Mouse (Mus musculus) C2C12 (cell line): ENCODE measurements around the gene Ehd4. TPM values are rescaled to one million over a fixed set of nuclear protein-coding genes. Genes with fewer than 3 reads are reported as not detected.

Source experiments
- H3K27me3 ChIP-seq: one replicate; pipeline ENCODE4 v1.6.1; 2011; ENCODE audit not compliant: control insufficient read depth, insufficient read depth, insufficient read length
- H3K36me3 ChIP-seq: one replicate; pipeline ENCODE4 v1.6.1; 2011; ENCODE audit not compliant: control insufficient read depth, insufficient read depth
- H3K4me3 ChIP-seq: one replicate; pipeline ENCODE4 v1.5.1; 2011; ENCODE audit warnings: mild to moderate bottlenecking, control low read depth; ENCODE audit not compliant: poor library complexity, insufficient read depth, severe bottlenecking
- H3K79me2 ChIP-seq: one replicate; pipeline ENCODE4 v1.6.1; 2011; ENCODE audit not compliant: control insufficient read depth, insufficient read depth
- H3K79me3 ChIP-seq: one replicate; pipeline ENCODE4 v1.6.1; 2011; ENCODE audit warnings: low read depth, control low read depth
- H3ac ChIP-seq: one replicate; pipeline ENCODE3; 2011; ENCODE audit warnings: low read depth; ENCODE audit not compliant: control insufficient read depth, insufficient read length
- CEBPB ChIP-seq: IDR thresholded peaks from one replicate; pipeline ENCODE4 v1.6.1; 2011; ENCODE audit warnings: low read depth, mild to moderate bottlenecking, control low read depth, moderate library complexity
- CTCF ChIP-seq: IDR thresholded peaks from one replicate; pipeline ENCODE4 v1.5.1; 2011; ENCODE audit not compliant: control insufficient read depth, insufficient read depth, insufficient read length
- FOSL1 ChIP-seq: IDR thresholded peaks from one replicate; pipeline ENCODE4 v1.8.0; 2011; ENCODE audit warnings: mild to moderate bottlenecking, low read length; ENCODE audit not compliant: poor library complexity, insufficient read depth, severe bottlenecking
- MAX ChIP-seq: IDR thresholded peaks from one replicate; pipeline ENCODE4 v1.6.1; 2011; ENCODE audit warnings: mild to moderate bottlenecking, control low read depth
- MYOD1 ChIP-seq: IDR thresholded peaks from one replicate; pipeline ENCODE4 v1.6.1; 2011; ENCODE audit warnings: low read depth; ENCODE audit not compliant: control insufficient read depth, insufficient read length
- MYOG ChIP-seq: IDR thresholded peaks from one replicate; pipeline ENCODE4 v1.6.1; 2011; ENCODE audit not compliant: control insufficient read depth, insufficient read length; ENCODE audit errors: extremely low read depth
- USF1 ChIP-seq: IDR thresholded peaks from one replicate; pipeline ENCODE4 v1.6.1; 2011; ENCODE audit warnings: low read depth, mild to moderate bottlenecking, control low read depth, moderate library complexity
- polyA plus RNA-seq: library from polyadenylated mRNA; unstranded; fragments of >200 nt; fragmentation: generic; extraction: Trizol; gene quantifications from one replicate; pipeline ENCODE4 v1.2.1, GENCODE M21; 2012; ENCODE audit warnings: missing spikeins

Gene Ehd4
- polyA plus RNA-seq, 1 experiment, result 60.1 TPM

GRCm38 (mm10) chr2:120106397-120106973 is 47.9 kb downstream of the Ehd4 start:
- Histone ChIP-seq H3ac (no peak overlapping the region), H3K4me3 (no peak overlapping the region), H3K36me3 (peaks cover 44% of the 10 kb centered on the region), H3K79me2 (peaks cover 23% of the 10 kb centered on the region), H3K27me3 (no peaks in the 10 kb centered on the region), H3K79me3 (peaks cover 3% of the 10 kb centered on the region)
- no peak for TF ChIP-seq CEBPB
- no peak for TF ChIP-seq USF1
- no peak for TF ChIP-seq FOSL1
- TF ChIP-seq CTCF, result no peak
- TF ChIP-seq MYOD1, result no peak

DNA sequence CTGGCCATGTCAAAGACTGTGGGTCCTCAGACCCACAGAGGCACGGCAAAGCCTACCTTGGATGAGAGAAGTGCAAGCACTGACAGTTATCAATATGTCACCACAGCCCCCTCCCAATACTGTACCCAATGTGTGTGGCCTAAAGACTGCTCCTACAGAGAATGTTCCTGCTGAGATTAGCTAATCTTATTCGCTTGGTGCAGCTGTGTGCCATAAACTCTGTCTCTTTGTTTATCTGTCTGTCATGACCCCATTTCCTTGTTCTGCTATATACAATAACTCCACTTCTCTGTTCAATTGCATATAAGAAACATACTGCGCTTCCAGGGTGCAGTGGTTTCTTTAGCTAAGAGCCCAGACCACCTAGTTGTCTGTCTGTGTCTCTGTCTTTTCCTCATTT is 48.5 kb downstream of the Ehd4 start:
- H3K79me2 ChIP-seq, result peaks cover 17% of the 10 kb centered on the region
- no peak overlapping the region for H3ac ChIP-seq
- TF ChIP-seq MAX (no peak), MYOG (no peak), FOSL1 (no peak)
- peaks cover 46% of the 10 kb centered on the region for H3K36me3 ChIP-seq
- peaks cover 3% of the 10 kb centered on the region for H3K79me3 ChIP-seq
- H3K4me3 ChIP-seq, result no peak overlapping the region
- H3K27me3 ChIP-seq, result no peaks in the 10 kb centered on the region

DNA sequence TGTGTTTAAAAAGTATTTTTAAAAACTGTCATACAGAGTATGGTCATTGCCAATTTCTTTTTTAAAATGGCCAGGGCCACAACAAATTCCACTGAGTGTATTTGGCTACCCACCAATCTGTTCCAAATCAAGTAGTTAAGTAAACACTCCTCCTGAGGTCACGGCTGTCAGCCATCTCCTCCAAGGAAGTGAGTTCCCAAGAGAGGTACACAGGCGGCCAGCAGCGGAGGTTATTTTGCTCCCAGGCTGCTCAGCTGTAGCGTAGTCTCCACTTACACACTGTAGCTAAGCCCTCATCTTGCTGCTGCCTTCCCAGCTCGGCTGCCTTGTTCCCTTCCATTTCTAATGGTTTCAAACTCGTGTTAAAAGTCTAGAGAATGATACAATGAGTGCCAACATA is 51.5 kb downstream of the Ehd4 start:
- H3K36me3 ChIP-seq, result peaks cover 62% of the 10 kb centered on the region
- H3ac ChIP-seq, result no peak overlapping the region
- H3K79me2 ChIP-seq, result peaks cover 7% of the 10 kb centered on the region
- no peaks in the 10 kb centered on the region for H3K27me3 ChIP-seq
- H3K79me3 ChIP-seq, result peaks cover 6% of the 10 kb centered on the region
- TF ChIP-seq USF1 (no peak), CTCF (no peak), CEBPB (no peak), MYOG (no peak), FOSL1 (no peak)
- H3K4me3 ChIP-seq, result no peak overlapping the region

- no peak overlapping the region for H3K4me3 ChIP-seq
- peaks cover 7% of the 10 kb centered on the region for H3K79me2 ChIP-seq
- H3K79me3 ChIP-seq, result peaks cover 6% of the 10 kb centered on the region
- TF ChIP-seq MYOD1 (no peak), MYOG (no peak), MAX (no peak), CEBPB (no peak), USF1 (no peak), CTCF (no peak)
- no peak overlapping the region for H3ac ChIP-seq
- H3K36me3 ChIP-seq, result peaks cover 58% of the 10 kb centered on the region
- no peaks in the 10 kb centered on the region for H3K27me3 ChIP-seq
These were observed 52.0 kb downstream of the Ehd4 start for GRCm38 (mm10) chr2:120102450-120102849.

- Histone ChIP-seq H3K79me3 (peaks cover 6% of the 10 kb centered on the region), H3K36me3 (peaks cover 60% of the 10 kb centered on the region), H3ac (no peak overlapping the region), H3K4me3 (no peak overlapping the region), H3K27me3 (no peaks in the 10 kb centered on the region), H3K79me2 (peaks cover 7% of the 10 kb centered on the region)
- TF ChIP-seq FOSL1, result no peak
- TF ChIP-seq USF1, result no peak
- no peak for TF ChIP-seq MAX
- TF ChIP-seq MYOG, result no peak
- no peak for TF ChIP-seq MYOD1
- TF ChIP-seq CEBPB, result no peak
- TF ChIP-seq CTCF, result no peak
These were observed 52.4 kb downstream of the Ehd4 start for GRCm38 (mm10) chr2:120101961-120102360.

- Histone ChIP-seq H3K36me3 (peaks cover 68% of the 10 kb centered on the region), H3K79me2 (peaks cover 7% of the 10 kb centered on the region), H3K27me3 (no peaks in the 10 kb centered on the region), H3ac (no peak overlapping the region), H3K79me3 (peaks cover 6% of the 10 kb centered on the region), H3K4me3 (no peak overlapping the region)
- no peak for TF ChIP-seq MYOG
- no peak for TF ChIP-seq MYOD1
- TF ChIP-seq MAX, result no peak
- no peak for TF ChIP-seq CTCF
- no peak for TF ChIP-seq USF1
- TF ChIP-seq CEBPB, result no peak
- no peak for TF ChIP-seq FOSL1
These were observed 54.5 kb downstream of the Ehd4 start for GRCm38 (mm10) chr2:120099886-120100285.
